In genomic region chr14:121423341-121423751, GRCm38 (mm10) we compare ENCODE assay signal across 9 mouse cellular contexts. TPM values are rescaled to one million over a fixed set of nuclear protein-coding genes. Genes with fewer than 3 reads are reported as not detected.
A peak's percentile ranks its signal among the peaks of the same experiment; 100 is the strongest.
DNase-seq lines count a peak whose midpoint lies in the region; ATAC-seq lines count a peak whose summit lies in the region.
"Had no signal": no experiment of that assay in that cellular context is flagged by ENCODE, and none has a peak within 500 bp of the region (broad histone marks: within the 10 kb centered on the region; RNA-seq: fewer than 3 reads in every experiment).

No protein-coding gene starts in this region.

- H3K36me3 ChIP-seq in liver, embryonic 11.5 days (ENCODE audit: control insufficient read depth, insufficient read depth, low read length): no peaks in the 10 kb centered on the region
- no peaks in the 10 kb centered on the region for H3K36me3 ChIP-seq in forebrain, embryonic 13.5 days (ENCODE audit: poor library complexity, severe bottlenecking)
- H3K36me3 ChIP-seq in hindbrain, embryonic 14.5 days (replicated peaks; ENCODE audit: control insufficient read depth, insufficient read depth): no peaks in the 10 kb centered on the region
- H3K36me3 ChIP-seq: forebrain, embryonic 15.5 days had no signal

- H3K27ac ChIP-seq in liver, embryonic 11.5 days (ENCODE audit: low read depth, low read length): peak overlapping the region; percentile 85
- H3K27ac ChIP-seq in forebrain, embryonic 13.5 days: no peak overlapping the region
- H3K27ac ChIP-seq in hindbrain, embryonic 14.5 days: no peak overlapping the region
- H3K27ac ChIP-seq: forebrain, embryonic 15.5 days had no signal

- peak overlapping the region; percentile 50 for H3K9ac ChIP-seq in liver, embryonic 11.5 days (ENCODE audit: low read depth, low read length)
- H3K9ac ChIP-seq in forebrain, embryonic 13.5 days: no peak overlapping the region
- no peak overlapping the region for H3K9ac ChIP-seq in hindbrain, embryonic 14.5 days
- H3K9ac ChIP-seq: forebrain, embryonic 15.5 days had no signal

- H3K9me3 ChIP-seq in liver, embryonic 11.5 days (ENCODE audit: control insufficient read depth, low read length): 0 out of 2 replicates have a peak, but pooled peaks cover 3% of the 10 kb centered on the region
- H3K9me3 ChIP-seq in forebrain, embryonic 13.5 days (replicated peaks): peaks cover 8% of the 10 kb centered on the region
- 0 out of 2 replicates have a peak, but pooled peaks cover 4% of the 10 kb centered on the region for H3K9me3 ChIP-seq in hindbrain, embryonic 14.5 days (ENCODE audit: control insufficient read depth, low read length)
- H3K9me3 ChIP-seq: forebrain, embryonic 15.5 days had no signal

- 35% methylated on average over 7 of the region's 7 CpGs for WGBS in liver, embryonic 11.5 days
- 68% methylated on average over 7 of the region's 7 CpGs for WGBS in forebrain, embryonic 13.5 days
- 66% methylated on average over 7 of the region's 7 CpGs for WGBS in hindbrain, embryonic 14.5 days

- H3K27me3 ChIP-seq in liver, embryonic 11.5 days (replicated peaks; ENCODE audit: control insufficient read depth, insufficient read depth, low read length): no peaks in the 10 kb centered on the region
- no peaks in the 10 kb centered on the region for H3K27me3 ChIP-seq in forebrain, embryonic 13.5 days
- no peaks in the 10 kb centered on the region for H3K27me3 ChIP-seq in hindbrain, embryonic 14.5 days (ENCODE audit: control insufficient read depth, insufficient read depth, low read length)
- H3K27me3 ChIP-seq: forebrain, embryonic 15.5 days had no signal

- peak; percentile 26 for DNase-seq in kidney, adult 18-20 months
- DNase-seq in kidney, postnatal 14 days: no peak
- DNase-seq in heart, adult 18-20 months: peak; percentile 76 to 77
- no peak for DNase-seq in liver, embryonic 11.5 days (ENCODE audit: low spot score)
- DNase-seq in right cerebral cortex, postnatal 36 days (ENCODE audit: low spot score in 2 of 2): no peak
- no peak for DNase-seq in hindbrain, embryonic 14.5 days (ENCODE audit: low spot score)

- no peak for ATAC-seq in liver, embryonic 11.5 days (replicated peaks; ENCODE audit: low FRiP score)
- peak; percentile 18; the same call in 1 of the 2 replicates for ATAC-seq in monocyte, adult 5-6 weeks (replicated peaks; ENCODE audit: insufficient number of reproducible peaks, low FRiP score, low TSS enrichment, poor library complexity, severe bottlenecking)
- no peak for ATAC-seq in forebrain, embryonic 13.5 days
- ATAC-seq in hindbrain, embryonic 14.5 days (ENCODE audit: low FRiP score): no peak
- ATAC-seq: forebrain, embryonic 15.5 days had no signal

- no peak overlapping the region; the same call in 1 of the 2 replicates for H3K4me3 ChIP-seq in liver, embryonic 11.5 days (ENCODE audit: low read depth, low read length)
- H3K4me3 ChIP-seq in forebrain, embryonic 13.5 days: no peak overlapping the region
- no peak overlapping the region for H3K4me3 ChIP-seq in hindbrain, embryonic 14.5 days (replicated peaks; ENCODE audit: low read length)
- H3K4me3 ChIP-seq: forebrain, embryonic 15.5 days had no signal

- H3K4me1 ChIP-seq in liver, embryonic 11.5 days (replicated peaks; ENCODE audit: control insufficient read depth, insufficient read depth, low read length): peaks cover 26% of the 10 kb centered on the region
- H3K4me1 ChIP-seq in forebrain, embryonic 13.5 days: no peaks in the 10 kb centered on the region
- H3K4me1 ChIP-seq in hindbrain, embryonic 14.5 days (replicated peaks; ENCODE audit: control insufficient read depth, insufficient read depth, low read length): no peaks in the 10 kb centered on the region
- H3K4me1 ChIP-seq: forebrain, embryonic 15.5 days had no signal

- H3K4me2 ChIP-seq in liver, embryonic 11.5 days: peak overlapping the region; percentile 59
- no peak overlapping the region for H3K4me2 ChIP-seq in forebrain, embryonic 13.5 days
- H3K4me2 ChIP-seq in hindbrain, embryonic 14.5 days (replicated peaks): no peak overlapping the region
- H3K4me2 ChIP-seq: forebrain, embryonic 15.5 days had no signal

RNA-seq across cellular contexts. Expression of gene Stk24, which starts 43.5 kb away (rescaled TPM):
- total RNA-seq in heart, adult 18-20 months (2021): 10 to 100 TPM; 71.3 to 77.6 TPM
- 51.3 and 58.2 TPM in 2 replicates for polyA plus RNA-seq in liver, embryonic 11.5 days (2014; fragmentation: Nextera tagmentation; extraction: Ambion mirVana)
- 267 to 321 TPM (median 302 TPM) in 3 replicates for total RNA-seq in monocyte, adult 5-6 weeks (2017)
- 24.3 and 26.1 TPM in 2 replicates for polyA plus RNA-seq in forebrain, embryonic 13.5 days (2015; fragmentation: Nextera tagmentation; extraction: Ambion mirVana)
- 22.5 and 23.1 TPM in 2 replicates for polyA plus RNA-seq in hindbrain, embryonic 14.5 days (2014; fragmentation: Nextera tagmentation; extraction: Ambion mirVana)

Comparison
In these comparisons a context has a peak if more than half of its experiments do, and no peak if none do; other contexts are left out.
1. DNase-seq: peak in kidney, adult 18-20 months (single experiment) and heart, adult 18-20 months (2 of 2); none in kidney, postnatal 14 days (single experiment), liver, embryonic 11.5 days (single experiment), right cerebral cortex, postnatal 36 days (0 of 2) and hindbrain, embryonic 14.5 days (single experiment).